Mouse (Mus musculus): Measurements from ENCODE around the gene Trove2. TPM values are rescaled to one million over a fixed set of nuclear protein-coding genes. Genes with fewer than 3 reads are reported as not detected.

The Trove2 gene
- polyA plus RNA-seq, 1 experiment from 2014 or later = 27.4 TPM

Other genes with a start within 250 kb of the Trove2 start
- gene B3galt2, start 136.4 kb downstream of the Trove2 start, polyA plus RNA-seq (2015; fragmentation: Nextera tagmentation; extraction: Ambion mirVana) = 7.2 and 7.7 TPM in 2 replicates
- gene Cdc73, start 74.2 kb downstream of the Trove2 start, polyA plus RNA-seq (2015; fragmentation: Nextera tagmentation; extraction: Ambion mirVana) = 7.7 and 12.2 TPM in 2 replicates
- gene Glrx2, start 60.7 kb downstream of the Trove2 start, polyA plus RNA-seq (2015; fragmentation: Nextera tagmentation; extraction: Ambion mirVana) = 114 and 123 TPM in 2 replicates
- 64.0 and 68.3 TPM in 2 replicates for gene Uchl5, start 204 bp upstream of the Trove2 start, polyA plus RNA-seq (2015; fragmentation: Nextera tagmentation; extraction: Ambion mirVana)
- gene Rgs2, start 227.1 kb upstream of the Trove2 start, polyA plus RNA-seq (2015; fragmentation: Nextera tagmentation; extraction: Ambion mirVana) = 96.4 and 98.1 TPM in 2 replicates

Data from hindbrain, embryonic 16.5 days (tissue).